Mouse (Mus musculus) Patski (cell line): ENCODE results near the gene Amn. TPM values are rescaled to one million over a fixed set of nuclear protein-coding genes. Genes with fewer than 3 reads are reported as not detected.
A peak's percentile ranks its signal among the peaks of the same experiment; 100 is the strongest.

Experiments
- ATAC-seq: fragments of 100-300 bp; one replicate; pipeline ENCODE4 v1.8.0; 2021
- CTCF ChIA-PET: fragments of 350-600 bp; sonication (Branson Sonifier 250); formaldehyde crosslinking; loops from one replicate; lab custom pipeline; 2022; ENCODE audit warnings: inconsistent platforms; lab: Charles Lee
- POLR2A ChIA-PET: fragments of 350-600 bp; sonication (Branson Sonifier 250); formaldehyde crosslinking; loops from one replicate; lab custom pipeline; 2022; ENCODE audit warnings: antibody characterized with exemption, inconsistent platforms; lab: Charles Lee
- DNase-seq: peaks from one replicate; pipeline ENCODE4 v3.0.0-alpha.2; 2011; ENCODE audit warnings: low read depth, low spot score
- H3K27me3 ChIP-seq: fragments of 371-371 bp; one replicate; pipeline ENCODE4 v1.5.1; 2021
- CTCF ChIP-seq: fragments of 100-300 bp; IDR thresholded peaks from one replicate; pipeline ENCODE4 v1.5.1; 2021
- in situ Hi-C: fragments of 300-500 bp; cut with MboI; formaldehyde crosslinking; loops from 3 replicates; pipeline ENCODE4 v1.11.1; 2018; ENCODE audit warnings: low pct_unique_long_range_greater_than_20kb, mixed read lengths
- polyA plus RNA-seq: library from polyadenylated mRNA; unstranded; gene quantifications from one replicate; pipeline ENCODE4 v1.2.3, GENCODE M21; 2021

The Amn gene
- polyA plus RNA-seq, 1 experiment from 2014 or later = 0.04 TPM

DNA sequence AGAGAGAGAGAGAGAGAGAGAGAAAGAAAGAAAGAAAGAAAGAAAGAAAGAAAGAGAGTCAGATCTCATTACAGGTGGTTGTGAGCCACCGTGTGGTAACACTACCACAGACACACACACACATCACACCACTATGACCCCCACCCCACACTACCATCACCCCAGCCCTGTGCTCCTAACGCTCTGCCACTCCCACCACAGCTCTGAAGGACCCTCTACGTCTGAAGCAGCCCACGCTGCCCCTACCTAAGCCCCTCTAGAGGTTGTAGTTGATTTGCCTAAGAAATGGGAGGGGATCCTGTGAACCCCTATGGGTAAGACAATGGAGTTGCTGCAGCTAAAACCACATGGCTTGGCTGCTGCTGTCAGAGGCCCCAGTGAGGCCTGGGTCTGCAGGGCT, 12.7 kb downstream of the Amn start:
- H3K27me3 ChIP-seq = no peaks in the 10 kb centered on the region
- in situ Hi-C loops = no loop called here
- no peak for ATAC-seq
- POLR2A ChIA-PET = interaction anchor here (0.6 kb wide), 1 partner anchor 209 kb away, joined by 6 read pairs; no protein-coding TSS in a partner anchor
- no peak for TF ChIP-seq CTCF
- CTCF ChIA-PET = no interaction called here
- DNase-seq = no peak

- in situ Hi-C loops = no loop called here
- CTCF ChIA-PET = no interaction called here
- POLR2A ChIA-PET = interaction anchor here (1.1 kb wide), 1 partner anchor 18 kb away, joined by 3 read pairs; no protein-coding TSS in a partner anchor
- no peak for TF ChIP-seq CTCF
- no peak for ATAC-seq
- no peak for DNase-seq
- no peaks in the 10 kb centered on the region for H3K27me3 ChIP-seq
Measured at GRCm38 (mm10) chr12:111284532-111284931, 13.6 kb downstream of the Amn start.

DNA sequence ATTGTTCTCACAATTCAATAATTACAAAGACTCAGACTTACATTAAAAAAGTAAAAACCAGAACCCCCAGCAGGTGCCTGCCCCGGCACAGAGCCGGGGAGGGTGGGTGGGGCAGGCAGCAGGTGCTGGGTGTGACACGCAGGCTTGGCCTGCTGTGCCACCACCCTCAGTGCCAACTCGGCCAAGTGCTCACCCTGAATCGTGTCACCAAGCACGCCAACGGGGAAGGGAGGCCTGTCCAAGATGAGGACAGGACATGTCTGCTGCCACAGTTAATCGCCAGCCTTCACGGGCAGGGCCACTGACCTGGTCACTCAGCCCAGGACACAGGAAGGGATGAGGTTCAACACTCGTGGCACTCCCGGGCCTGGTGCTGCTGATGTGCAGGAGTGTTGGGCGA, 22.1 kb downstream of the Amn start:
- no peak for ATAC-seq
- in situ Hi-C loops = no loop called here
- CTCF ChIA-PET = no interaction called here
- POLR2A ChIA-PET = no interaction called here
- no peaks in the 10 kb centered on the region for H3K27me3 ChIP-seq
- TF ChIP-seq CTCF = no peak
- no peak for DNase-seq

DNA sequence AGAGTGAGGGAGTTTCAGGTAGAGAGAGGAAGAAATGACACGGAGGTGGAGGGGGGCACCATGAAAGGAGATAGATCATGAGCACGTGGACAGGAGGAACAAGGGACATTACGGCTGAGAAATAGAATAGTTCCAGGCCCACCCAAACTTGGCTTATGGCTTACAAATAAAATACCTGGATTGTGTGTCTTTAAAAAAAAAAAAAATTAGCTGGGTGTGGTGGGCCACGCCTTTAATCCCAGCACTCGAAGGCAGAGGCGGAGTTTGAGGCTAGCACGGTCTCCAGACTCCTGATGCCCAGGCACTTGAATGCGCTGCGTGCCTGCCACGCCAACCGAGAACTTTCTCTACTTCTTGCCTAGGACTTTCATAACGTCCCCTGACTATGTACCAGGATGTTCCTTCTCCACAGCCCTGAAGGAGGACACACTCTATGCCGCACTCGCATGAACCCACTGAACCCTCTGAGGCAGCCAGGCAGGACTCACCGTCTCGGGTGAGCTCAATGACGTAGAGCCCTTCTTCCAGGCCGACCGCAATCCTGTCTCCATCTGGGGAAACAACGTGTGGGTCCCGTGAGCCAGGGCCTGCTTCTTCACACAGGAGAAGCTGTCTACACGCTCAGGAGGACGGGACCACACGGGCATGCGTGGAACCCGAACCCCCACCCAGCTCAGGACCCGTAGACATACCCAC, 30.6 kb downstream of the Amn start:
- no peaks in the 10 kb centered on the region for H3K27me3 ChIP-seq
- ChIA-PET POLR2A (no interaction called here), CTCF (no interaction called here)
- in situ Hi-C loops = no loop called here
- no peak for TF ChIP-seq CTCF
- DNase-seq (no peak), ATAC-seq (no peak)

- ChIA-PET POLR2A (no interaction called here), CTCF (no interaction called here)
- no peaks in the 10 kb centered on the region for H3K27me3 ChIP-seq
- no peak for DNase-seq
- no peak for TF ChIP-seq CTCF
- in situ Hi-C loops = no loop called here
- ATAC-seq = no peak
Measured at GRCm38 (mm10) chr12:111302018-111302345, 31.1 kb downstream of the Amn start.

GRCm38 (mm10) chr12:111303702-111304337, 32.9 kb downstream of the Amn start:
- POLR2A ChIA-PET = interaction anchor here (1.7 kb wide), 1 partner anchor 39 kb away, joined by 4 read pairs; no protein-coding TSS in a partner anchor
- CTCF ChIA-PET = interaction anchor here (1.4 to 1.5 kb wide), 2 partner anchors 31 to 66 kb away, joined by 5 read pairs; no protein-coding TSS in a partner anchor
- in situ Hi-C loops = no loop called here
- ATAC-seq (peak; percentile 84), DNase-seq (peak; percentile 75)
- TF ChIP-seq CTCF = no peak
- no peaks in the 10 kb centered on the region for H3K27me3 ChIP-seq

GRCm38 (mm10) chr12:111306821-111307220, 35.9 kb downstream of the Amn start:
- CTCF ChIA-PET = no interaction called here
- no peaks in the 10 kb centered on the region for H3K27me3 ChIP-seq
- no peak for ATAC-seq
- in situ Hi-C loops = no loop called here
- POLR2A ChIA-PET = no interaction called here
- DNase-seq = no peak
- TF ChIP-seq CTCF = no peak

DNA sequence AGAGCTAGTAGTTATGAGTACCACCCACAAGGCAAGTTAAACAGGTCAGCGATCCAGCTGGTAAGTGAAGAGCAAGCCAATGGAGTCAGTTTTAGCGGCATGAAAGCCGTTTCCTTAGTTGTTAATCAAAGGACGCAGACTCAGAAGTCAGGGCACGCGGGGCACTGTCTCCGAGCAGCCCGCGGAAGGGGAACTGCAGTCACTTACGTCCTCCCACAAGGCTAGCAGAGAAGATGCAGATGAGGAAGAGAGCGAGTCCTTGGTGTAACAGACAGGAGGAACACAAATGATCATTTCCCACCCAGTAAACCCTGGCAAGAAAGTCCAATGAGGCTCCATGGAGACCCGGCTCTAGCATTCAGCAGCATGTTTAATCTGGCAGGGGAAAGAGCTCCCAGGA, 38.4 kb downstream of the Amn start:
- TF ChIP-seq CTCF = no peak
- POLR2A ChIA-PET = no interaction called here
- no peak for DNase-seq
- CTCF ChIA-PET = no interaction called here
- H3K27me3 ChIP-seq = no peaks in the 10 kb centered on the region
- no peak for ATAC-seq
- in situ Hi-C loops = no loop called here

DNA sequence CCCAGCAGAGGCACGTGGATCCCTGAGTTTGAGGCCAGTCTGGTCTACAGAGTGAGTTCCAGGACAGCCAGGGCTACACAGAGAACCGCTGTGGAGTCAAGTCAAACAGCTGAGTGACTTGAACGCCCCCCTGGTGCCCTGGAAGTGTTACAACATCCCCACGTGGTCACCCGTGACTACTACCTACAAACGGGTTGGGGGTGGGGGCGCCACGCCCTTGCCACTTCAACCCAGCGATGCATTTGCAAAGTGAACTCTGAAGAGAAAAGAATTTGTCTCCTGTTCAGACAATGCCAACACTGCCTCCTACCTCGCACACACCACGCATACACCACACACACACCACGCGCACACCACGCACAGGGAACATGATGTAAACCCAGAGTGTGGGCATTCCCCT, 39.0 kb downstream of the Amn start:
- no peak for DNase-seq
- no peak for ATAC-seq
- CTCF ChIA-PET = no interaction called here
- no peak for TF ChIP-seq CTCF
- POLR2A ChIA-PET = no interaction called here
- in situ Hi-C loops = no loop called here
- no peaks in the 10 kb centered on the region for H3K27me3 ChIP-seq

- no peaks in the 10 kb centered on the region for H3K27me3 ChIP-seq
- in situ Hi-C loops = no loop called here
- ChIA-PET CTCF (no interaction called here), POLR2A (no interaction called here)
- DNase-seq (no peak), ATAC-seq (no peak)
- no peak for TF ChIP-seq CTCF
Measured at GRCm38 (mm10) chr12:111311775-111312174, 40.9 kb downstream of the Amn start.

GRCm38 (mm10) chr12:111314273-111314672, 43.4 kb downstream of the Amn start:
- DNase-seq = no peak
- no peaks in the 10 kb centered on the region for H3K27me3 ChIP-seq
- ChIA-PET POLR2A (interaction anchor here (0.5 kb wide), 1 partner anchor 14 kb away, joined by 7 read pairs; no protein-coding TSS in a partner anchor), CTCF (interaction anchor here (1.3 to 1.9 kb wide), 2 partner anchors 10 to 26 kb away, joined by 3 to 4 read pairs; no protein-coding TSS in a partner anchor)
- no peak for TF ChIP-seq CTCF
- ATAC-seq = no peak
- in situ Hi-C loops = no loop called here
